Mouse (Mus musculus) regulatory T cell (primary cell): ENCODE measurements at regions not wholly inside any gene's neighbourhood (a gene's known extent, or its start where the extent isn't known, plus 50 kb on each side); places are given as distances from the start of the nearest gene placed in this dataset.

Experiments
- in situ Hi-C: fragments of 300-600 bp; cut with MboI, MseI; formaldehyde crosslinking; loops from one replicate; pipeline ENCODE4 v1.15.1; 2025; ENCODE audit warnings: high pct_unique_total_duplicates

DNA sequence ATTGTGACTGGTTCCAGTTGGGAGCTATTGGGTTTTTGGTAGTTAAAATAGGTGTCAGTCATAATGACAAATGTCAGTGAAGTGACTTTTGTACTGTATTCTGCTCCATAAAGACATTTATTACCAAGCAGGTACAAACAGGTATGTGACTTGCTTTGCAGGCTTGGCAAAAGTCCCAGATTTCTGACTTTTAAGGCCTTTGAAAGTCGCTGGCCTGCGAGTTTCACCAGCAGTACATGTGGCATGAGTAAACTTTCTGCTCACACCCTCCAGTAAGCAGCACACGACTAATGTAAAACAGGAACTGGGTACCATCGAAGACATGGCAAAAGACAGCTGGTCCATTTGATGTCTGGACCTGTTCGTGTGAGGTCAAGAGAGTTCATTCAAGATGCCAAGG is 659.2 kb downstream of the Zfp706 start:
- in situ Hi-C loops, result loop anchor here (25.0 kb wide), 1 partner anchor 1114 kb away; no protein-coding TSS in a partner anchor

DNA sequence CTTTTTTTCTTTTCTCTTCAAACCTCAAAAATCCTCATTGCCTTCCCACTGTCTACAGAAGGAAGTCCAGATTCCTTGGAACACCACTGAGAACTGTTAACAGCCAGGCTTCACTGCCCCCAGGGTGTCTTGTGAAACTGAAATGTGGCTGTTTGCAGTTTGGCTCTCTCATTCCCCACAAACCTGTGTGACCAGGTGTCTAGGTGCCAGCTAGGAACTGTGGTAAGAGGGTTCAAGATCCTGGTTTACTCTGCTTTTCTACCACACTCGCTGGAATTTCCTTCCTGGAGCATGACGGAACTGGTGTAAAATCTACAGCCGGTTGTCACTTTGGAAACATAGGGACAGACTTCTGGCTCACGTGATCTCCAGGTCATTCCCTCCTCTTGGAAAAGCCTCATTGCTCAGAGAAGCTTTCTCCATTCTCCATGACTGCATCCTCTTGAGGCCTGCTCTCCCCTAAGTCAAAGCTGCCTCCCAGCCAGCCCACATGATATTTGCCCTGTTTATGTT is 660.2 kb downstream of the Zfp706 start:
- in situ Hi-C loops, result loop anchor here (25.0 kb wide), 1 partner anchor 1115 kb away; no protein-coding TSS in a partner anchor

DNA sequence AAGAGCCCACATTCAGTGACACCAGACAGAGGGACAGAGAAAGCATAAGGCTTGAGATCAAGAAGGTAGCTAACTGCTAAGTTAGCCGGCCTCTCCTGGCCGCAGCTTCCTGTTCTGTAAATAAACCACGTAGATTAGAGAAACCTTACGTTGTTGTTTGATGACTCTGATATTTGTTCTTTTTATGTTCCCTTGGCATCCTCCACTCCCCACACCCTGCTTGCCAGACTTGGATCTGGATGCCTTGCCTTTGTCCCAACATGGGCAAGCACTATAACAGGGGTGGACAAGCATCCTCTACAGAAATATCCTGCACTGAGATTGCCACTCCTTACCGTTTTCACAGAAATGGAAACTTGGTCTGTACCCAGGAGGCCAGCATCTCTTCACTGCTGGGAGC is 661.4 kb downstream of the Zfp706 start:
- in situ Hi-C loops, result loop anchor here (25.0 kb wide), 1 partner anchor 1116 kb away; no protein-coding TSS in a partner anchor

DNA sequence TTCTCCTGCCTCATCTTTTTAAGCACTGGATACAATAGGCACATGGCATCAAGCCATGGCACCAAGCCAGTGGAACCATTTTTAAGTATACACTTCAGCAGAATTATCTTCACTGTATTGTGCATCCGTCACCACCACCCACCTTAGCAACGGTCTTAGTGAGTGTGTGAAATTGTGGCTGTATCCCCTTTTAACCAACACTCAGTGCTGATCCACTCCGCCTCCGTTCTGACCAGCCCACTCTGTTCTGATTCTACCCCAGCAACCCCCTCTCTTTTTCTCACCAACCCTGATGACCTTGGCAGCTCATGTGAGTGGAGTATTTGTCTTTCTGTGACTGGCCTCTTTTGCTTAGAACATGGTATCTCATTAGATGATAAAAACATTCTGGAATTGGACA is 662.2 kb downstream of the Zfp706 start:
- in situ Hi-C loops, result loop anchor here (25.0 kb wide), 1 partner anchor 1117 kb away; no protein-coding TSS in a partner anchor

DNA sequence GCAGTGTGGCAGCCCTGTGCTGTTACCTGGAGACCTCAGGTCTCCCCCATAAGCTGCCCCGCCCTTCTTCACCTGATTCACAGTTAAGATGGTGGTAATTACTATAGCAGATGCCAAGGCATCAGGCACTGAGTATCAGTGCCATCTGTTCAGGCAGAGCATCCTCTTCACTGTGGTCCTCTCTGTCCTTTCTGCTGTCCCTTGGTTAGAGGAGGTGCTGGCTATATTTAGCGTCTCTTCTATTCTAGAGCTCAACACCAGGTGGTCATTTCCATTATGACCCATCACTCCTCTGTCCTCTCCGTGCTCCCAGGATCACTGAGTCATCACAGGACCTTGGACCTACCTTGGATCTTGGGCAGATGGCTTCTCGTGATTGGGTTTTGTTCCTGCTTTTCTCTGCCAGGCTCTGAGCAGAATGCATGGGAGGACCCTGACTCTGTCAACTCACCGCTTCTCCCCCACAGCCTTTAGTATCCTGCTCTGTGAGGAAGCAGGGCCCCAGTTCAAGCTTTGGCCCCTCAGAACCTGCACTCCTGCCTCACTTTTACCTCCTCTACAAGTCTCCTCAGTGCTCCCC is 667.5 kb downstream of the Zfp706 start:
- in situ Hi-C loops, result loop anchor here (25.0 kb wide), 1 partner anchor 1122 kb away; no protein-coding TSS in a partner anchor

DNA sequence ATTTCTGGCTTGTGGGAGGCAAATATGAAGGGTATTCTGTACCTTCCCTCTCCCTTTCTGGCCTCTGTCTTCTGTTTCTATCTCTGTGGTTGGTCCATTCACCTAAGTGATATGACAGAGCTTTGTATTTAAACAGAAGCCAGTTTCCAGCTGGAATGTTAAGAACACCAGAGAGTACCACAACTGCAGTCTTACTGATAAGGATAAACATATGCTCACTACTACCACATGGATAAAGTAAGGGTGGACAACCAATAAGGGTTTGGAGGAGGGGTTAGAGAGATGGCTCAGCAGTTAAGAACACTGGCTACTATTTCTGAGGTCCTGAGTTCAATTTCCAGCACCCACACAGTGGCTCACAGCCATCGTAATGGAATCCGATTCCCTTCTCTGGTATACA is 668.8 kb downstream of the Zfp706 start:
- in situ Hi-C loops, result loop anchor here (25.0 kb wide), 1 partner anchor 1124 kb away; no protein-coding TSS in a partner anchor

DNA sequence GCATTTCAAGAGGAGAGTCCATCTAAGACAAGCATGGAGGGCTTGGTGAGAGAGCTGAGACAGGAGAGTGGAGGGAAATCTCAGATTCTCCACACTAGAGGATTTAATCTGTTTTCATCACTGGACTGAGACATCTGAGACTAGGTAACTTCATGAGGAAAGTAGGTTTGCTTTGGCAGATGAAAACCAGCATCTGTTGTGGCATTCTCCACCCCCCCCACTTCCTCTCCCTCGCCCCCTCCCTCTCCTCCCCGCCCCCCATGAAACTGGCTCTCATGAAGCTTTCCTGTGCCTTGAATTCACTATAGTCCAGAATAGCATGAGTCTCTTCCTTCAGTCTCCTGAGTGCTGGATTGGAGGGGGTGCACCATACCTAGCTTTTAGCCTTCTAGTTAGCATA is 670.7 kb downstream of the Zfp706 start:
- in situ Hi-C loops, result loop anchor here (25.0 kb wide), 1 partner anchor 1125 kb away; no protein-coding TSS in a partner anchor

DNA sequence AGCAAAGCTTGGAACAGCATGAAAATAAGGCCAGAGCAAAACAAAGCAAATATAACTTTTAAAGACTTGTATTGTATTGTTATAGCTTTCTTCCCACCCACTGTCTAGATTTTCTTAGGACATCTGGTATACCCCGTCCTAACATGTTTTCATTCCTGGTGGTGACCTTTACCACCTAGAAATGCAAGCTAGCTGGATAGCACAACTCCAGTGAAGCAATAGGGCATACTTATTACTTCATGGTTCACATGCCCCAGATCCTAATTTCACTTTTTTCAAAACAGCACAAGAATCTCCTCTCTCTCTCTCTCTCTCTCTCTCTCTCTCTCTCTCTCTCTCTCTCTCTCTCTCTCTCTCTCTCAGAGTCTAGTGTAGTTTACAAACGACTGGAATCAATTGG is 672.5 kb downstream of the Zfp706 start:
- in situ Hi-C loops, result loop anchor here (25.0 kb wide), 1 partner anchor 1127 kb away; no protein-coding TSS in a partner anchor

DNA sequence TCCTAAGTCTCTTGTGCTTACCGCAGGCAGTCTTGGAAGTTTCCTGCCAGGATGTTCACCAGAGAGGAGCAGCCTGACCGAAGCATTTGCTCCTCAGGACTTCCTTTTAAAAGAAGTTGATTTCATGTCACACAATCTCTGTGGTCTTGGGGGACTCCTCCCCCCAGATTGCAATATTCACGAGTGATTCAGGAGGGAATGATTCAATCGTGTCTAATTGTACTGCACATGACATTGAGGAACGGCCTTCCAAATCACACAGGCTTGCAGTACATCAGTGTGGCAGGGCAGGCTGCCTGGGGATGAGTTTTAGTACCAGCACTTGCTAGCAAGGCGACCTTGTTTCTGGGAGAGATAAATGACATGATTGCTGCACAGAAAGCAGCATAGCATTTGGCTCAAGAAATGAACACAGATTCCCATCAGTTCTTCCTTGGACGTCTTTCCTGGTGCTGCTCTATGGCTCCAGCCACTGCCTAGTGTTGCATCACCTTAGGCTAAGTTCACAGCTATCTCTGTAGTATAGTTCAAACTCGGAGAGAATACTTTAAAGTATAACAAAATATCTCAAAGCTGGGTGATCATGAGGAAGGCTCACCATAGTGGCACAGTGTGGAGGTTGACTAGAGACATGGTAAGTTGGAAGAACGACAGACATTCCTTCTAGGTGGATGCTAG is 673.0 kb downstream of the Zfp706 start:
- in situ Hi-C loops, result loop anchor here (25.0 kb wide), 1 partner anchor 1128 kb away; no protein-coding TSS in a partner anchor

DNA sequence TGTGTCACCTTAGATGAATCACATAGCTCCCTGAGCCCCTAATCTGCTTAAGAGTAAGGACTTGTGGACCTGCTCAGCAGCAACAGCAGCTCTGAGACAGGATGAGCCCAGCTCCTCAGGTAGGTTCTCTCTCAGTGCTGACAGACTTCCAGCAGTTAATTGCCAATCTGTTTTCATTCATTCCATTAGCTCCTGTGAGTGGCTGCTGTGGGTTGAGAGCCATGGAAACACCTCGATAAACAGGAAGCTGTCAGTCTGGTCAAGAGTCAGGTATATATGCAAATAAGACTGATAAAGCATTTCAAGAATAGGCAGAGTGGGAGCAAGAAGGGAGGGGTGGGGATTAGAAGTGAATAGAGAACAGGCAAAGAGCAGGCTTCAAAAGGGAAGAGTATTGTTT is 673.7 kb downstream of the Zfp706 start:
- in situ Hi-C loops, result loop anchor here (25.0 kb wide), 1 partner anchor 1128 kb away; no protein-coding TSS in a partner anchor

DNA sequence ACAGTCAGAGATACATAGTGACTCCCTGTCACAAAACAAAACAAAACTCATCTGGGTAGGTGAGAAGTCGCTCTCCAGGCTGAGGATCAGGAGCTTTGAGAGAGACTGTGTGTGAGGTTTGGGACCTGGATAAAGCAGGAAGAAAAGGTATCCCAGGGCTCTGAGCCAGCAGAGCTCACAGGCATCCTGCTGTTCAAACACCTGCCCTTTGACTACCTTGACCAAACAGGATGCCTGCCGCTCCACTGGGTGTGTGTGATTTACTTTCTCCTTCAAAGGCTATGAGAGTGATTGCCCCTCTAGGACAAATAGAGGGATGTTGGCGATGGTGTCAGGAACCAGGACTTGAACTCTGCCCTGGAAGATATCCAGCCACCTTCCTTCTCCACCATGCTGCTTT is 674.3 kb downstream of the Zfp706 start:
- in situ Hi-C loops, result loop anchor here (25.0 kb wide), 1 partner anchor 1129 kb away; no protein-coding TSS in a partner anchor
